Mouse (Mus musculus): ENCODE measurements around the gene Rbfox1.

- TF ChIP-seq MAFK (IDR thresholded peaks at IDR 0.05; ENCODE audit: borderline replicate concordance, low read depth, low read length), result no peak
- TF ChIP-seq CTCF (IDR thresholded peaks at IDR 0.05 in 2 of 3, conservative IDR thresholded peaks at IDR 0.05 in 1 of 3; ENCODE audit: control insufficient read depth in 1 of 3, insufficient read depth in 1 of 3, low read depth in 2 of 3, low read length in 3 of 3, poor library complexity in 1 of 3, severe bottlenecking in 1 of 3), result no peak
- TF ChIP-seq TCF12 (IDR thresholded peaks at IDR 0.05; ENCODE audit: low read depth, low read length), result no peak
- no peak for TF ChIP-seq POLR2A (IDR thresholded peaks at IDR 0.05; ENCODE audit: control insufficient read depth in 1 of 2, insufficient read depth in 1 of 2, low read depth in 1 of 2, low read length in 2 of 2, poor library complexity in 1 of 2)
- no peak for TF ChIP-seq SIN3A (IDR thresholded peaks at IDR 0.05; ENCODE audit: low read length)
- no peak for TF ChIP-seq SMC3 (IDR thresholded peaks at IDR 0.05; ENCODE audit: low read depth, low read length)
- no peak for TF ChIP-seq KAT2A (conservative IDR thresholded peaks at IDR 0.05; ENCODE audit: low read depth, low read length)
- no peak for TF ChIP-seq ZKSCAN1 (IDR thresholded peaks at IDR 0.05; ENCODE audit: low read depth, low read length)
Observed at GRCm38 (mm10) chr16:7201816-7202215, 1316.7 kb downstream of the Rbfox1 start.
